Comparison of ENCODE assay signal across 19 mouse cellular contexts in the genomic region with DNA sequence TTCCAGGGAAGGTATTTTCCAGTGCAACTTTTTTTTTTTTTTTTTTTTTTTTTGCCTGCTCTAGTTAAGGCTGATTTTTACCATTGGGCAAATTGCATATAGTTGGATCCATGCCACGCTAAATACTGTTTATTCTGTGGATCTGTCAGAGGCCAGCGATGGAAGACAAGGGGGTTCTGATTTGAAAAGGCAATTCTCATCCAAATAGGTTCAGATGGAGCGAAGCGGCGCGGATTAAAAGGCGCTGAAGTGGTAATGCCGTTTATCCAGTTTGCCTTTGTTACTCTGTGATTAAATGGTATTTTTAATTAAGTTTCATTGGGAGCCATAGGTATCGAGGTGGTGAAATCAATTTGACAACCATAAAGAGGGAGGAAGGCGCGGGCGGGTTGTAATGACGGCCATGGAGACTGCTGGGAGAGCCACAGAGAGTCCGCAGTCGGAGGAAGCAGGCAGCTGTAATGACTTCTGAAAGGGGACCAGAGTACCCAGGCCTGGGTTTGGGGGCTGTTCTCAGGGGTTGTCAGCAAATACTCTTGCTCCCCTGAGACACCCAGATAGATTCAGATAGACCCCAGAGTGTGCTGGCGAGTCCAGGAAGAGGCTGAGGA.
DNase-seq lines count a peak whose midpoint lies in the region; ATAC-seq lines count a peak whose summit lies in the region.
"Had no signal": no experiment of that assay in that cellular context is flagged by ENCODE, and none has a peak within 500 bp of the region (broad histone marks: within the 10 kb centered on the region; RNA-seq: fewer than 3 reads in every experiment).

No protein-coding gene starts in this region.

- WGBS in hindbrain, embryonic 11.5 days = 83% methylated on average over 16 of the region's 16 CpGs
- WGBS in hindbrain, embryonic 16.5 days = 44% methylated on average over 16 of the region's 16 CpGs
- WGBS in neural tube, embryonic 13.5 days = 43% methylated on average over 16 of the region's 16 CpGs
- WGBS in midbrain, embryonic 12.5 days = 42% methylated on average over 16 of the region's 16 CpGs
- 36% methylated on average over 16 of the region's 16 CpGs for WGBS in midbrain, embryonic 16.5 days

- H3K4me1 ChIP-seq in hindbrain, embryonic 11.5 days (replicated peaks; ENCODE audit: control insufficient read depth, insufficient read depth, low read length) = no peaks in the 10 kb centered on the region
- H3K4me1 ChIP-seq in hindbrain, embryonic 16.5 days (ENCODE audit: control insufficient read depth, insufficient read depth, low read depth, low read length) = peaks cover 12% of the 10 kb centered on the region
- H3K4me1 ChIP-seq in neural tube, embryonic 13.5 days (replicated peaks) = peaks cover 25% of the 10 kb centered on the region
- peaks cover 20% of the 10 kb centered on the region; the same call in 1 of the 2 replicates for H3K4me1 ChIP-seq in midbrain, embryonic 12.5 days
- peaks cover 19% of the 10 kb centered on the region for H3K4me1 ChIP-seq in midbrain, embryonic 16.5 days (ENCODE audit: control insufficient read depth, insufficient read depth, low read length)

- H3K36me3 ChIP-seq in hindbrain, embryonic 11.5 days (ENCODE audit: control insufficient read depth, insufficient read depth, low read length) = no peaks in the 10 kb centered on the region
- H3K36me3 ChIP-seq in hindbrain, embryonic 16.5 days (ENCODE audit: control insufficient read depth, insufficient read depth, low read length) = no peaks in the 10 kb centered on the region
- no peaks in the 10 kb centered on the region for H3K36me3 ChIP-seq in neural tube, embryonic 13.5 days
- no peaks in the 10 kb centered on the region for H3K36me3 ChIP-seq in midbrain, embryonic 12.5 days
- no peaks in the 10 kb centered on the region for H3K36me3 ChIP-seq in midbrain, embryonic 16.5 days (ENCODE audit: control insufficient read depth, insufficient read depth, low read length)
- H3K36me3 ChIP-seq: hindbrain, embryonic 15.5 days had no signal

- no peaks in the 10 kb centered on the region for H3K27me3 ChIP-seq in hindbrain, embryonic 11.5 days (ENCODE audit: control insufficient read depth, insufficient read depth, low read length)
- no peaks in the 10 kb centered on the region; the same call in 1 of the 2 replicates for H3K27me3 ChIP-seq in hindbrain, embryonic 16.5 days (replicated peaks; ENCODE audit: control insufficient read depth, insufficient read depth, low read length)
- H3K27me3 ChIP-seq in neural tube, embryonic 13.5 days = peaks cover 68% of the 10 kb centered on the region
- peaks cover 40% of the 10 kb centered on the region for H3K27me3 ChIP-seq in midbrain, embryonic 12.5 days
- H3K27me3 ChIP-seq in midbrain, embryonic 16.5 days (ENCODE audit: control insufficient read depth, insufficient read depth, low read depth, low read length) = peaks cover 4% of the 10 kb centered on the region; the same call in 1 of the 2 replicates
- H3K27me3 ChIP-seq: embryonic facial prominence, embryonic 13.5 days; heart, embryonic 13.5 days had no signal

- no peaks in the 10 kb centered on the region for H3K9me3 ChIP-seq in hindbrain, embryonic 11.5 days (ENCODE audit: control insufficient read depth, low read length)
- no peaks in the 10 kb centered on the region for H3K9me3 ChIP-seq in hindbrain, embryonic 16.5 days (ENCODE audit: control insufficient read depth, low read length)
- H3K9me3 ChIP-seq in neural tube, embryonic 13.5 days = no peaks in the 10 kb centered on the region
- H3K9me3 ChIP-seq in midbrain, embryonic 12.5 days = no peaks in the 10 kb centered on the region
- H3K9me3 ChIP-seq in midbrain, embryonic 16.5 days (replicated peaks; ENCODE audit: control insufficient read depth, low read length, poor library complexity, severe bottlenecking) = no peaks in the 10 kb centered on the region
- H3K9me3 ChIP-seq: embryonic facial prominence, embryonic 13.5 days; G1E; heart, embryonic 13.5 days; hindbrain, embryonic 15.5 days had no signal

- no peak for ATAC-seq in hindbrain, embryonic 11.5 days (ENCODE audit: low FRiP score)
- ATAC-seq in hindbrain, embryonic 16.5 days = no peak
- ATAC-seq in neural tube, embryonic 13.5 days (ENCODE audit: low read depth) = peak; percentile 24; the same call in 1 of the 2 replicates
- peak; percentile 76 for ATAC-seq in midbrain, embryonic 12.5 days (ENCODE audit: low FRiP score, low read depth)
- peak; percentile 36; the same call in 1 of the 2 replicates for ATAC-seq in midbrain, embryonic 16.5 days

- peak overlapping the region; percentile 30; the same call in 1 of the 2 replicates for H3K27ac ChIP-seq in hindbrain, embryonic 11.5 days (ENCODE audit: low read depth, low read length)
- no peak overlapping the region for H3K27ac ChIP-seq in hindbrain, embryonic 16.5 days (ENCODE audit: low read depth, low read length)
- H3K27ac ChIP-seq in neural tube, embryonic 13.5 days (replicated peaks) = no peak overlapping the region
- no peak overlapping the region for H3K27ac ChIP-seq in midbrain, embryonic 12.5 days (replicated peaks)
- H3K27ac ChIP-seq in midbrain, embryonic 16.5 days (ENCODE audit: low read length) = peak overlapping the region; percentile 4; the same call in 1 of the 2 replicates
- H3K27ac ChIP-seq: embryonic facial prominence, embryonic 13.5 days; gastrocnemius, adult 2 months; heart, embryonic 13.5 days; hindbrain, embryonic 15.5 days had no signal

- H3K4me3 ChIP-seq in hindbrain, embryonic 11.5 days (ENCODE audit: low read depth, low read length) = no peak overlapping the region
- no peak overlapping the region for H3K4me3 ChIP-seq in hindbrain, embryonic 16.5 days (ENCODE audit: low read length)
- H3K4me3 ChIP-seq in neural tube, embryonic 13.5 days = no peak overlapping the region
- no peak overlapping the region for H3K4me3 ChIP-seq in midbrain, embryonic 12.5 days
- no peak overlapping the region for H3K4me3 ChIP-seq in midbrain, embryonic 16.5 days (ENCODE audit: low read depth, low read length)
- H3K4me3 ChIP-seq: embryonic facial prominence, embryonic 13.5 days; gastrocnemius, adult 2 months; heart, embryonic 13.5 days; hindbrain, embryonic 15.5 days had no signal

- no peak for DNase-seq in hindbrain, embryonic 11.5 days (ENCODE audit: low spot score)
- DNase-seq in neural tube, embryonic 10.5 days (ENCODE audit: extremely low spot score, low spot score) = no peak
- no peak for DNase-seq in adrenal gland, postnatal 14 days
- no peak for DNase-seq in urinary bladder, postnatal 14 days (ENCODE audit: low spot score)
- DNase-seq: adrenal gland, postnatal 10 days; cerebellum, adult 18-20 months; cerebellum, adult 9-11 months; cerebellum, postnatal 36 days; gastrocnemius, adult 2 months; gastrocnemius, postnatal 25 days; heart, postnatal 36 days had no signal

- no peak overlapping the region for H3K4me2 ChIP-seq in hindbrain, embryonic 11.5 days (replicated peaks; ENCODE audit: low read depth, low read length)
- no peak overlapping the region for H3K4me2 ChIP-seq in hindbrain, embryonic 16.5 days (ENCODE audit: low read length)
- H3K4me2 ChIP-seq in neural tube, embryonic 13.5 days = no peak overlapping the region
- H3K4me2 ChIP-seq in midbrain, embryonic 12.5 days (replicated peaks) = no peak overlapping the region
- H3K4me2 ChIP-seq in midbrain, embryonic 16.5 days (ENCODE audit: low read length) = no peak overlapping the region
- H3K4me2 ChIP-seq: embryonic facial prominence, embryonic 13.5 days; heart, embryonic 13.5 days; hindbrain, embryonic 15.5 days had no signal

- H3K9ac ChIP-seq in hindbrain, embryonic 11.5 days (ENCODE audit: low read depth, low read length) = no peak overlapping the region
- H3K9ac ChIP-seq in hindbrain, embryonic 16.5 days (ENCODE audit: low read depth, low read length) = no peak overlapping the region
- no peak overlapping the region for H3K9ac ChIP-seq in neural tube, embryonic 13.5 days
- H3K9ac ChIP-seq in midbrain, embryonic 12.5 days (replicated peaks) = no peak overlapping the region
- no peak overlapping the region for H3K9ac ChIP-seq in midbrain, embryonic 16.5 days (ENCODE audit: low read depth, low read length)
- H3K9ac ChIP-seq: heart, embryonic 13.5 days; hindbrain, embryonic 15.5 days had no signal

Comparison
In these comparisons a context has a peak if more than half of its experiments do, and no peak if none do; other contexts are left out.
1. H3K27ac ChIP-seq: peak in hindbrain, embryonic 11.5 days (single experiment) and midbrain, embryonic 16.5 days (single experiment); none in hindbrain, embryonic 16.5 days (single experiment), neural tube, embryonic 13.5 days (single experiment) and midbrain, embryonic 12.5 days (single experiment).
2. ATAC-seq: peak in neural tube, embryonic 13.5 days (single experiment), midbrain, embryonic 12.5 days (single experiment) and midbrain, embryonic 16.5 days (single experiment); none in hindbrain, embryonic 11.5 days (single experiment) and hindbrain, embryonic 16.5 days (single experiment).